Mouse (Mus musculus): ENCODE measurements around the gene Cux2. TPM values are rescaled to one million over a fixed set of nuclear protein-coding genes. Genes with fewer than 3 reads are reported as not detected.

Gene Cux2
- polyA plus RNA-seq, 1 experiment from 2014 or later = 7.1 TPM

- no peak for ATAC-seq
- H3K27me3 ChIP-seq (replicated peaks) = no peaks in the 10 kb centered on the region
- no peak overlapping the region for H3K4me2 ChIP-seq (replicated peaks)
- H3K4me1 ChIP-seq (replicated peaks) = no peaks in the 10 kb centered on the region
- H3K9ac ChIP-seq = no peak overlapping the region
- H3K36me3 ChIP-seq = peaks cover under 1% of the 10 kb centered on the region; the same call in 1 of the 2 replicates
- H3K27ac ChIP-seq = no peak overlapping the region
- no peaks in the 10 kb centered on the region for H3K9me3 ChIP-seq
- 61% methylated on average over 12 of the region's 12 CpGs for WGBS
- H3K4me3 ChIP-seq (replicated peaks) = no peak overlapping the region
Measured at GRCm38 (mm10) chr5:122031146-122031545, 18.8 kb downstream of the Cux2 start.

- WGBS = 43% methylated on average over 11 of the region's 11 CpGs
Measured at GRCm38 (mm10) chr5:122030640-122031039, 19.3 kb downstream of the Cux2 start.

GRCm38 (mm10) chr5:122026771-122027170, 23.1 kb downstream of the Cux2 start:
- WGBS = 72% methylated on average over 9 of the region's 9 CpGs
- no peaks in the 10 kb centered on the region for H3K9me3 ChIP-seq
- no peaks in the 10 kb centered on the region for H3K27me3 ChIP-seq (replicated peaks)
- no peak overlapping the region for H3K27ac ChIP-seq
- H3K4me1 ChIP-seq (replicated peaks) = no peaks in the 10 kb centered on the region
- no peaks in the 10 kb centered on the region for H3K36me3 ChIP-seq
- no peak overlapping the region for H3K4me2 ChIP-seq (replicated peaks)
- no peak overlapping the region for H3K4me3 ChIP-seq (replicated peaks)
- no peak for ATAC-seq
- H3K9ac ChIP-seq = no peak overlapping the region

More at GRCm38 (mm10) chr5:122030640-122031039, 19.3 kb downstream of the Cux2 start:
- 0 out of 2 replicates have a peak, but pooled peaks have one; percentile 39 for ATAC-seq
- Histone ChIP-seq H3K9me3 (no peaks in the 10 kb centered on the region), H3K27me3 (replicated peaks) (no peaks in the 10 kb centered on the region), H3K4me1 (replicated peaks) (no peaks in the 10 kb centered on the region), H3K4me3 (replicated peaks) (no peak overlapping the region), H3K36me3 (no peaks in the 10 kb centered on the region), H3K27ac (no peak overlapping the region), H3K4me2 (replicated peaks) (no peak overlapping the region), H3K9ac (no peak overlapping the region)

- WGBS = 44% methylated on average over 7 of the region's 7 CpGs
- Histone ChIP-seq H3K4me1 (replicated peaks) (no peaks in the 10 kb centered on the region), H3K4me3 (replicated peaks) (no peak overlapping the region), H3K27ac (no peak overlapping the region), H3K9ac (no peak overlapping the region), H3K27me3 (replicated peaks) (no peaks in the 10 kb centered on the region), H3K4me2 (replicated peaks) (no peak overlapping the region), H3K36me3 (no peaks in the 10 kb centered on the region), H3K9me3 (no peaks in the 10 kb centered on the region)
- no peak for ATAC-seq
Measured at GRCm38 (mm10) chr5:122026284-122026683, 23.6 kb downstream of the Cux2 start.

- 93% methylated on average over 11 of the region's 11 CpGs for WGBS
- Histone ChIP-seq H3K27me3 (replicated peaks) (no peaks in the 10 kb centered on the region), H3K36me3 (no peaks in the 10 kb centered on the region), H3K4me1 (replicated peaks) (no peaks in the 10 kb centered on the region), H3K4me2 (replicated peaks) (no peak overlapping the region), H3K27ac (no peak overlapping the region), H3K4me3 (replicated peaks) (no peak overlapping the region), H3K9ac (no peak overlapping the region), H3K9me3 (no peaks in the 10 kb centered on the region)
- ATAC-seq = no peak
Measured at GRCm38 (mm10) chr5:122025117-122025516, 24.8 kb downstream of the Cux2 start.

GRCm38 (mm10) chr5:122019288-122019687, 30.6 kb downstream of the Cux2 start:
- no peak for ATAC-seq

GRCm38 (mm10) chr5:122017778-122018177, 32.1 kb downstream of the Cux2 start:
- H3K9me3 ChIP-seq = no peaks in the 10 kb centered on the region
- no peak overlapping the region for H3K4me3 ChIP-seq (replicated peaks)
- no peak overlapping the region for H3K9ac ChIP-seq
- no peak overlapping the region for H3K27ac ChIP-seq
- no peak for ATAC-seq
- WGBS = 41% methylated on average over 9 of the region's 9 CpGs
- no peaks in the 10 kb centered on the region for H3K27me3 ChIP-seq (replicated peaks)
- H3K36me3 ChIP-seq = no peaks in the 10 kb centered on the region
- H3K4me2 ChIP-seq (replicated peaks) = no peak overlapping the region
- H3K4me1 ChIP-seq (replicated peaks) = no peaks in the 10 kb centered on the region; the same call in 1 of the 2 replicates

More at GRCm38 (mm10) chr5:122019288-122019687, 30.6 kb downstream of the Cux2 start:
- Histone ChIP-seq H3K9me3 (no peaks in the 10 kb centered on the region), H3K4me1 (replicated peaks) (no peaks in the 10 kb centered on the region; the same call in 1 of the 2 replicates), H3K4me3 (replicated peaks) (no peak overlapping the region), H3K27me3 (replicated peaks) (no peaks in the 10 kb centered on the region), H3K4me2 (replicated peaks) (no peak overlapping the region), H3K36me3 (no peaks in the 10 kb centered on the region), H3K9ac (no peak overlapping the region), H3K27ac (no peak overlapping the region)
- WGBS = 75% methylated on average over 17 of the region's 17 CpGs

GRCm38 (mm10) chr5:122017269-122017668, 32.6 kb downstream of the Cux2 start:
- Histone ChIP-seq H3K27me3 (replicated peaks) (no peaks in the 10 kb centered on the region), H3K9me3 (no peaks in the 10 kb centered on the region), H3K27ac (no peak overlapping the region), H3K4me1 (replicated peaks) (no peaks in the 10 kb centered on the region; the same call in 1 of the 2 replicates), H3K9ac (no peak overlapping the region), H3K4me3 (replicated peaks) (no peak overlapping the region), H3K4me2 (replicated peaks) (no peak overlapping the region), H3K36me3 (no peaks in the 10 kb centered on the region)
- no peak for ATAC-seq
- WGBS = 49% methylated on average over 13 of the region's 13 CpGs

- Histone ChIP-seq H3K9me3 (no peaks in the 10 kb centered on the region), H3K27ac (no peak overlapping the region), H3K9ac (no peak overlapping the region), H3K4me2 (replicated peaks) (no peak overlapping the region), H3K27me3 (replicated peaks) (no peaks in the 10 kb centered on the region), H3K36me3 (no peaks in the 10 kb centered on the region), H3K4me3 (replicated peaks) (no peak overlapping the region), H3K4me1 (replicated peaks) (no peaks in the 10 kb centered on the region; the same call in 1 of the 2 replicates)
- no peak for ATAC-seq
- 58% methylated on average over 6 of the region's 6 CpGs for WGBS
Measured at GRCm38 (mm10) chr5:122016744-122017143, 33.2 kb downstream of the Cux2 start.

- Histone ChIP-seq H3K4me2 (replicated peaks) (no peak overlapping the region), H3K36me3 (no peaks in the 10 kb centered on the region), H3K9ac (no peak overlapping the region), H3K9me3 (no peaks in the 10 kb centered on the region), H3K27me3 (replicated peaks) (no peaks in the 10 kb centered on the region), H3K27ac (no peak overlapping the region), H3K4me1 (replicated peaks) (no peaks in the 10 kb centered on the region; the same call in 1 of the 2 replicates), H3K4me3 (replicated peaks) (no peak overlapping the region)
- 78% methylated on average over 17 of the region's 17 CpGs for WGBS
- ATAC-seq = no peak
Measured at GRCm38 (mm10) chr5:122015149-122015548, 34.8 kb downstream of the Cux2 start.

GRCm38 (mm10) chr5:122014671-122015070, 35.2 kb downstream of the Cux2 start:
- Histone ChIP-seq H3K9ac (no peak overlapping the region), H3K4me2 (replicated peaks) (no peak overlapping the region), H3K36me3 (no peaks in the 10 kb centered on the region), H3K27ac (no peak overlapping the region), H3K9me3 (no peaks in the 10 kb centered on the region), H3K27me3 (replicated peaks) (no peaks in the 10 kb centered on the region), H3K4me1 (replicated peaks) (no peaks in the 10 kb centered on the region; the same call in 1 of the 2 replicates), H3K4me3 (replicated peaks) (no peak overlapping the region)
- ATAC-seq = no peak
- WGBS = 74% methylated on average over 8 of the region's 8 CpGs

GRCm38 (mm10) chr5:122011289-122011688, 38.6 kb downstream of the Cux2 start:
- Histone ChIP-seq H3K9ac (no peak overlapping the region), H3K27me3 (replicated peaks) (no peaks in the 10 kb centered on the region), H3K4me2 (replicated peaks) (no peak overlapping the region), H3K4me1 (replicated peaks) (no peaks in the 10 kb centered on the region), H3K36me3 (no peaks in the 10 kb centered on the region), H3K4me3 (replicated peaks) (no peak overlapping the region), H3K27ac (no peak overlapping the region), H3K9me3 (0 out of 2 replicates have a peak, but pooled peaks cover 3% of the 10 kb centered on the region)
- ATAC-seq = no peak
- 44% methylated on average over 9 of the region's 9 CpGs for WGBS

- no peak for ATAC-seq
- H3K4me3 ChIP-seq (replicated peaks) = no peak overlapping the region
- 86% methylated on average over 10 of the region's 10 CpGs for WGBS
- H3K9ac ChIP-seq = no peak overlapping the region
- H3K36me3 ChIP-seq = no peaks in the 10 kb centered on the region
- no peak overlapping the region for H3K4me2 ChIP-seq (replicated peaks)
- H3K27me3 ChIP-seq (replicated peaks) = no peaks in the 10 kb centered on the region
- no peaks in the 10 kb centered on the region for H3K4me1 ChIP-seq (replicated peaks)
- no peak overlapping the region for H3K27ac ChIP-seq
- H3K9me3 ChIP-seq = 0 out of 2 replicates have a peak, but pooled peaks cover 3% of the 10 kb centered on the region
Measured at GRCm38 (mm10) chr5:122007946-122008441, 41.9 kb downstream of the Cux2 start.
